Mouse (Mus musculus) liver, embryonic 11.5 days (tissue): Measurements from ENCODE around the gene Gm42906. TPM values are rescaled to one million over a fixed set of nuclear protein-coding genes. Genes with fewer than 3 reads are reported as not detected.

Experiments used
- ATAC-seq: fragments of 200-750 bp; cut with Nextera tagmentation; replicated peaks from 2 replicates; pipeline ENCODE4 v1.8.0; 2017; ENCODE audit warnings: moderate number of reproducible peaks, mild to moderate bottlenecking, moderate TSS enrichment, moderate library complexity; ENCODE audit not compliant: low FRiP score
- DNase-seq: peaks from one replicate; pipeline ENCODE4 v3.0.0-alpha.2; 2017; ENCODE audit warnings: low spot score
- H3K27ac ChIP-seq: fragments of 300-500 bp; sonication (generic); 2 replicates; pipeline ENCODE4 v1.5.1; 2014; ENCODE audit warnings: mild to moderate bottlenecking, low read depth, low read length, control low read depth
- H3K27me3 ChIP-seq: fragments of 300-500 bp; sonication (generic); replicated peaks from 2 replicates; pipeline ENCODE4 v1.6.1; 2014; ENCODE audit warnings: low read length, mixed read lengths; ENCODE audit not compliant: control insufficient read depth, insufficient read depth
- H3K36me3 ChIP-seq: fragments of 300-500 bp; sonication (generic); 2 replicates; pipeline ENCODE4 v1.6.1; 2014; ENCODE audit warnings: mild to moderate bottlenecking, low read length, moderate library complexity, mixed read lengths; ENCODE audit not compliant: control insufficient read depth, insufficient read depth
- H3K4me1 ChIP-seq: fragments of 300-500 bp; sonication (generic); replicated peaks from 2 replicates; pipeline ENCODE4 v1.6.1; 2014; ENCODE audit warnings: low read length, mixed read lengths; ENCODE audit not compliant: control insufficient read depth, insufficient read depth
- H3K4me2 ChIP-seq: fragments of 300-500 bp; sonication (generic); 2 replicates; pipeline ENCODE4 v1.6.1; 2014; ENCODE audit warnings: mild to moderate bottlenecking, control low read depth, moderate library complexity
- H3K4me3 ChIP-seq: fragments of 300-500 bp; sonication (generic); 2 replicates; pipeline ENCODE4 v1.5.1; 2014; ENCODE audit warnings: low read depth, low read length, control low read depth
- H3K9ac ChIP-seq: fragments of 300-500 bp; sonication (generic); 2 replicates; pipeline ENCODE4 v1.6.1; 2014; ENCODE audit warnings: low read depth, low read length, control low read depth
- H3K9me3 ChIP-seq: fragments of 300-500 bp; sonication (generic); 2 replicates; pipeline ENCODE4 v1.6.1; 2016; ENCODE audit warnings: low read length, inconsistent platforms, mixed read lengths; ENCODE audit not compliant: control insufficient read depth
- WGBS: fragments of 180-500 bp; shearing (Covaris S2); extraction: QIAGEN DNeasy Blood & Tissue Kit; methylation state at CpG from one replicate; pipeline ENCODE4 v1.1.7; 2014; 5-methylcytosine and 5-hydroxymethylcytosine counted together
- polyA plus RNA-seq: library from polyadenylated mRNA; unstranded; fragments of >200 nt; fragmentation: Nextera tagmentation; extraction: Ambion mirVana; gene quantifications from 2 replicates; pipeline ENCODE4 v1.2.1, GENCODE M21; 2014

The Gm42906 gene
- polyA plus RNA-seq, 1 experiment from 2014 or later = not detected

- Histone ChIP-seq H3K27me3 (no peaks in the 10 kb centered on the region), H3K4me1 (no peaks in the 10 kb centered on the region), H3K36me3 (no peaks in the 10 kb centered on the region), H3K4me2 (no peak overlapping the region), H3K4me3 (no peak overlapping the region), H3K27ac (no peak overlapping the region), H3K9me3 (no peaks in the 10 kb centered on the region), H3K9ac (no peak overlapping the region)
- ATAC-seq (no peak), DNase-seq (no peak)
- 59% methylated on average over 2 of the region's 2 CpGs for WGBS
These were observed 24.4 kb downstream of the Gm42906 start for GRCm38 (mm10) chr5:151403586-151403985.

DNA sequence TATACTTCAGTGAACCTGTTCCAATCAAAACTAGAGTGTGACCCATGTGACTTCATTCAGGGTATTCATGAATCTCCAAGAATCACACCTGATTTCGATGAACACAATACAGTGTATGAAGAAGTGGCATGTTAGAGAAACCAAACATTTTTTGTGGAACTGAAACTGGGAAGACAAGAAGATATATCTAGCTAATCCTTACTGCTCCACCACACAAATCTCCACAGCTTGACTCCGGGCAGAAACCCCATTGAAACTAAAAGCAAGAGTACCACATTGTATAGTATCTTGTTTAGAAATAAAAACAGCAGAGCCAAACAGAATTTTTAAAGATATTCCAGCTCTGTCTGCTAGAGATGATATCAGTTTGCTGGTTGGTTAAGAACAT lies 27.4 kb downstream of the Gm42906 start:
- ATAC-seq (no peak), DNase-seq (no peak)
- Histone ChIP-seq H3K9ac (no peak overlapping the region), H3K27ac (no peak overlapping the region), H3K4me1 (no peaks in the 10 kb centered on the region), H3K4me2 (no peak overlapping the region), H3K27me3 (no peaks in the 10 kb centered on the region), H3K4me3 (no peak overlapping the region), H3K9me3 (no peaks in the 10 kb centered on the region), H3K36me3 (no peaks in the 10 kb centered on the region)
- WGBS = 84% methylated on average over 2 of the region's 2 CpGs

DNA sequence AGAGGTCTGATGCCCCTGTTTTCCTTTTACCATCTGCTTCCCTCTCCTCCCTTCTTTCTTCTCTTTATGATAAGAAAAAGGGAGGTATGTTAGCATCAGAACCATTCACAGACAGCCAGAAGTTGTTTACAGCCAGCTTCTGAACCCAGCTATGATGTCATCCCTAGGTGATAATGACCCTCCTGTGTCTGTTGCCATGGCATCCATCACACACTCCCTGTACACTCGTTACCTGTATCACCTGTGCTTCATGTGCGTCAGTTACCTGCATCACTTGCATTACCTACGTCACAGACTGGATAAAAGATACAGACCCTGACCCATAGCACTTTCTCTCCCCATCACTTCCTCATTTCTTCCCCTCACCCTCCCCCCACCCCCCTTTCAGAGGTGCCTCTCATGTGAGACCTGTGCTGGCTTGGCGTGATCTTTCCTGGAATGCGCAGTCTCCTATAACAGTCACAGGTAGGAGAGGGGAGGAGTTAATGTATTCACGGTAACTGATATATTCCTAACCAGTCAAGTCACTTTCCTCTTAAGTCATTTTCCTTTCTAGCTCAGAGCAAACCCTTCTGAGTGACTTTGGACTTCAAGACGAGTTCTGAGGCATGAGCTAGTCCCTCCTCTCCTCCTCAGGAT lies 27.9 kb downstream of the Gm42906 start:
- Histone ChIP-seq H3K9ac (no peak overlapping the region), H3K27me3 (no peaks in the 10 kb centered on the region), H3K4me3 (no peak overlapping the region), H3K4me1 (no peaks in the 10 kb centered on the region), H3K9me3 (no peaks in the 10 kb centered on the region), H3K4me2 (no peak overlapping the region), H3K36me3 (no peaks in the 10 kb centered on the region), H3K27ac (no peak overlapping the region)
- ATAC-seq (no peak), DNase-seq (no peak)
- WGBS = 71% methylated on average over 7 of the region's 7 CpGs

DNA sequence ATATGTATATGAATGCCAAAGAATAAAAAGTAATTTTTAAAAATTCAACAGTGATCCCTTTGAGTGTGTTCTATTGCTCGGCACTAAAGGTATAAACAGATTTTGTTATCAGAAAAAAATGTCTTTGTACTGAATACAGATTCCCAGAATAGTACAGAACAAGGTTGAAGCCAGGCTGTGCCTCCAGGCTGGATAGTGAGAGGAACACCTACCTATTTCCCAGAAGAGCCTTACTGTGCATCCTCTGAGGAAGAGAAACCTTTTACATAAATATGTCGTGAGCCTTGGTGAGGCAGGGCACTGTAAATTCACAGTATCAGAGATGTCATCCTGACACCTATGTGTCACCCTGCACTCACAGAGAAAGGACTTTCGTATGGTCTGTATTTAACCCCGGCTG lies 31.8 kb downstream of the Gm42906 start:
- H3K4me3 ChIP-seq = no peak overlapping the region
- DNase-seq (no peak), ATAC-seq (no peak)
- H3K27ac ChIP-seq = no peak overlapping the region
- H3K9me3 ChIP-seq = no peaks in the 10 kb centered on the region
- WGBS = 73% methylated on average over 4 of the region's 4 CpGs
- H3K9ac ChIP-seq = no peak overlapping the region
- H3K27me3 ChIP-seq = no peaks in the 10 kb centered on the region
- no peaks in the 10 kb centered on the region for H3K36me3 ChIP-seq
- H3K4me1 ChIP-seq = no peaks in the 10 kb centered on the region
- H3K4me2 ChIP-seq = no peak overlapping the region

DNA sequence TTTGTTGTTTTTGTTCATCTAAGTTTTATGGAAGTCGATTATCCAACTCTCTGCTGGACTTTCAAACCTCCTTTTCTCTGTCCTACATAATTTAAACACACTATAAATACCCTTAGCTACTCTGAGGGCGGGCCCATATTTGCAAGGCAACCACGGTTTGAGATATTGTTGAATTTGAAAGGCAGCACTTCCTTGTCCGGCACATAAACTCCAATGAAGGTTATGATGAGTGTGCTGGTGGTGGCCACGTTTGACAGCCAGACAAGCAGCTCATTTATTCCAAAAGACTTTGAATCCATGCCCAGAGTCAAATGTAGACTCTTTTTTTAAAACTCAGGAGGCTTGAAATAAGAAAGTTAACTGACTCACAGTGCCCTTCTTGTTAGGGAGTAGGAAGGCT lies 33.3 kb downstream of the Gm42906 start:
- H3K27ac ChIP-seq = no peak overlapping the region
- no peaks in the 10 kb centered on the region for H3K36me3 ChIP-seq
- H3K9me3 ChIP-seq = no peaks in the 10 kb centered on the region
- DNase-seq = no peak
- H3K4me1 ChIP-seq = no peaks in the 10 kb centered on the region
- 70% methylated on average over 5 of the region's 5 CpGs for WGBS
- H3K27me3 ChIP-seq = no peaks in the 10 kb centered on the region
- ATAC-seq = no peak
- H3K9ac ChIP-seq = no peak overlapping the region
- no peak overlapping the region for H3K4me2 ChIP-seq
- no peak overlapping the region for H3K4me3 ChIP-seq

DNA sequence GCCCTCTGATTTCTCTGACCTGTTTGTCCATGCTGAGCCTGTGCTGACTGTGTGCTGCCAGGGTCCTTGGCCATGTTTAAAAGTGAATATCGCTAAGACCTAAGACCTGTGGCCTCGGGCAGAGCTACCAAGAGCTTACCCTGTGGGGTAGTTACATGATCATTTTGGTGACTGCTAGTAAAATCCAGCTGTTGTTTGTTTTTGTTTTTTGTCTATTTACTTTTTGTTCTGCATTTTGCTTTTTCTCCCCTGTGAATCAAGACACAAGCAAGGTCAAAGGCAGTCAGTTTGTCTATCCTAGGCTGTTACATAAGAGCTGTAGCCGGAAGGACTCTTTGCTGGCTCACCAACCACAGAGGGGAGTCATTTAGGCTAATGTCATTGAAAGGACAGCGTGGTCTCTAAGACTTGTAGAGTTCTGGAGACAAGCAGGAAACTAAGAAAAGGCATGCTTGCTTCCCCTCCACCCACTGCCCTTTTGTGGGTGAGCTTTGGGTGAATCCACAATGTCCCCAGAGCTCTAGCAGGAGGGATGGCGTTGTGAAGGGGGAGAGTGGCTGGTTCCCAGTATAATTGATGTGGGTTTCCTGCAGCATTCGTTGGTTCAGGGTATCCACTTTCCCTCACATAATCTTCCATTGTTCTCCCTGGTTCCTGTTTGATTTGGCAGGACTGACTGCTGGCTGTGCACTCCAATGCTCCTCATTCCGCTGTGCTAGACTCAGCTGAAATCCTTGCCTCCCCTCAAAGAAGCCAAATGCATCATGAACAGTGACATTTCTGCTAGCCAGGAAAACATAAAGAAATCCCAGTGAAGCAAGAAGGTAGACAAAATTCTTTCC lies 33.9 kb downstream of the Gm42906 start:
- 0 out of 2 replicates have a peak, but pooled peaks have one; percentile 18 for ATAC-seq
- WGBS = 60% methylated on average over 7 of the region's 7 CpGs

GRCm38 (mm10) chr5:151389827-151390226 lies 38.1 kb downstream of the Gm42906 start:
- Histone ChIP-seq H3K4me3 (no peak overlapping the region), H3K4me2 (no peak overlapping the region), H3K4me1 (no peaks in the 10 kb centered on the region), H3K36me3 (no peaks in the 10 kb centered on the region), H3K9me3 (no peaks in the 10 kb centered on the region), H3K27ac (no peak overlapping the region), H3K9ac (no peak overlapping the region), H3K27me3 (no peaks in the 10 kb centered on the region)
- WGBS = 94% methylated on average over 1 of the region's 1 CpGs
- DNase-seq (no peak), ATAC-seq (no peak)

More for the DNA sequence above, 33.9 kb downstream of the Gm42906 start:
- Histone ChIP-seq H3K9ac (no peak overlapping the region), H3K4me2 (no peak overlapping the region), H3K27me3 (no peaks in the 10 kb centered on the region), H3K9me3 (no peaks in the 10 kb centered on the region), H3K36me3 (no peaks in the 10 kb centered on the region), H3K27ac (no peak overlapping the region), H3K4me1 (no peaks in the 10 kb centered on the region), H3K4me3 (no peak overlapping the region)
- DNase-seq = no peak

DNA sequence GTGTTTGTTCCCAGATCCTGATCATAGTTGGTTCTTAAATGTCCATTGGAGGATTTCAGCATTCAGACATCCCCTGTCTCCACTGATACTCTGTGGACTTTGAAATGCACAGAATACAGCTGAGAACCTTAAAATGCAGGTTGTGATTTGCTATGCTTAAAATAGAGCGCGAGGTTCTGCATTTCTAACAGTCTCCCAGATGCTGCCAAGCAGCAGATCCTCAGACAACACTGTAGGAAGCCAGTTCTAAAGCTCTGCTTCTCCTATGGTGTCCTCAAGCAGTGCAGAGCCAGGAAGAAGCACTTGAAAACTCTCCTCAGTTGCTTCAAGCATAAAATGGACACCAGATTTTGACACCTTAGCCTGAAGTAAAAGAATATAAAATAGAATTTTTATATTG lies 48.1 kb downstream of the Gm42906 start:
- Histone ChIP-seq H3K36me3 (no peaks in the 10 kb centered on the region), H3K4me1 (no peaks in the 10 kb centered on the region), H3K27me3 (no peaks in the 10 kb centered on the region), H3K4me3 (no peak overlapping the region), H3K27ac (no peak overlapping the region), H3K9me3 (no peaks in the 10 kb centered on the region), H3K9ac (no peak overlapping the region), H3K4me2 (no peak overlapping the region)
- ATAC-seq (no peak), DNase-seq (no peak)
- 86% methylated on average over 2 of the region's 2 CpGs for WGBS

DNA sequence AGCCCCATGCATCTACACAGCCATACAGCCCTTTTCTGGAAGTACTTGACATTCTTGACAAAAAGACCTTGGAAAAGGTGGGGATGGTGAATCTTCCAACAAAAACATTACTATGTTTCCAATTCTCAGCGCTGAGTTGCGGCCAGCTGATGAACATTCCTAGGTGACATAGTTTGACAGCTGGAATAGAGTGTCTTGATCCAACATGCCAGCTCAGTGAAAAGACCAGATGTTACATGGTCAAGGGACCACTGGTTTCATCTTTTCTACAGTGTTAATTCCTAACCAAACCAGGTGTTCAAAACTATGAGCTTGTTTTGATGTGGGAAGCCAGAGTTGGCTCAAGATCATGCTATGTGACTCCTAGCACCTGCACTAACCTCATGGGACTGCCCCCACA lies 48.8 kb downstream of the Gm42906 start:
- Histone ChIP-seq H3K9ac (no peak overlapping the region), H3K27ac (no peak overlapping the region), H3K36me3 (no peaks in the 10 kb centered on the region), H3K4me1 (no peaks in the 10 kb centered on the region), H3K4me3 (no peak overlapping the region), H3K4me2 (no peak overlapping the region), H3K27me3 (no peaks in the 10 kb centered on the region), H3K9me3 (no peaks in the 10 kb centered on the region)
- DNase-seq (no peak), ATAC-seq (no peak)
- WGBS = 80% methylated on average over 2 of the region's 2 CpGs
